Mouse (Mus musculus) frontal cortex, adult 2 months (tissue): ENCODE measurements at regions not wholly inside any gene's neighbourhood (a gene's known extent, or its start where the extent isn't known, plus 50 kb on each side); places are given as distances from the start of the nearest gene placed in this dataset.
A peak's percentile ranks its signal among the peaks of the same experiment; 100 is the strongest.
"Not testable (repeated sequence)": the region's sequence is repeated elsewhere in the genome, so short reads cannot be mapped to it uniquely, and the experiment has no call there.

Experiments
- DNase-seq, 2 experiments: peaks; one replicate each; pipeline ENCODE4 v3.0.0; 2022; ENCODE audit warnings: low spot score in 1 of 2; ENCODE audit errors: extremely low spot score in 1 of 2

DNA sequence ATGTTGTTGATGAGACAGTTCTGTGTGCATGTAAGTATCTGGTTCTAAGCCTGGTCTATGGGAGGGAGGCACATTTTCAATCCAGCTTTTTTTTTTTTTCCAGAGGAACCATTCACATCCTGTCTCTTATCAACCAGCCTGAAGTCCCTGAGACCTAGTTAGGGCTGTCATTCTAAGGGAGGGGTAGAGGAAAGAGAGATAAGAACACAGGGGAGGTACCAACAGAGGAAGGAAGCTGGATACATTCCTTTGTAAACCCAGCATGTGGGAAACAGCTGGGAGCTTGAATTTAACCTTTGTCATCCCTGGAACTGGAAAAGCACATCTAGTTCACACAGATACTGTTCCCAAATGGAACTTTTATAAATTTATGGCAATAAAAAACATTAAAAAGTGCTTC, 351.0 kb upstream of the Adamts5 start:
- DNase-seq: no peak

- no peak for DNase-seq
Observed at GRCm38 (mm10) chr16:86250021-86250420, 348.4 kb upstream of the Adamts5 start.

- DNase-seq: no peak
Observed at GRCm38 (mm10) chr16:86244191-86244590, 342.6 kb upstream of the Adamts5 start.

DNA sequence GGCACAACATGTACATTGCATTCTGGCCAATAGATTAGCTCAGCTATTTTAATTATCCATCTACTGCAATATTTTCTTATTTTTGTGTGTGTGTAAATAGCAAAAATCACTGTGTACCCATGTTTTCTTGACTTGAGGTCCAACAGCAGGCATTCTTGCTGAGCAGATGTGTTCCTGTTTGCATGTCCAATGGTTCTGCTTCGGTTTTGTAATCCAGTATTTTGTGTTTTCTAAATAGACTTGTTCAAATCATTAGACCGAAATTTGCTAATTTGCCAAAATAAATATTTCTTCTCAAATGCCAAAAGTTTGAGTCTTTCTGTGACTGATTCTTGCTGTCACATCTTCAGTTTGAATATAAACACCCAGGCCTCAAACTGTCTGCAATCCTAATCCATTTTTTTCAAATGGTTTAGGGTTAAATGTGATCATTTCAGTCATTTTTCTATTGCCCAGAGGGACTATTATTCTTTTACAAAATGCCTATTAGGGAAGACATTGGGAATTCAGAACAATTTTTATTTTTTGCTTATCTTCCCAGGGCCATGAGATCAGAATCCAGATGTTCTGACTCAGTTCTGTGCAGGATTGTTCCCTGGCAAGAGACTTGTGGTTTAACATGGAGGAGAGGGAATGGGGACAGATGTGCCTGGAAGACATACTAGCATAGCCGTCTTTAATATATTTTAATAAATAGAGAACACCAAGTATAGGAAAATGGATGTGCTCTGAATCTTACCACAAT, 341.3 kb upstream of the Adamts5 start:
- no peak for DNase-seq

DNA sequence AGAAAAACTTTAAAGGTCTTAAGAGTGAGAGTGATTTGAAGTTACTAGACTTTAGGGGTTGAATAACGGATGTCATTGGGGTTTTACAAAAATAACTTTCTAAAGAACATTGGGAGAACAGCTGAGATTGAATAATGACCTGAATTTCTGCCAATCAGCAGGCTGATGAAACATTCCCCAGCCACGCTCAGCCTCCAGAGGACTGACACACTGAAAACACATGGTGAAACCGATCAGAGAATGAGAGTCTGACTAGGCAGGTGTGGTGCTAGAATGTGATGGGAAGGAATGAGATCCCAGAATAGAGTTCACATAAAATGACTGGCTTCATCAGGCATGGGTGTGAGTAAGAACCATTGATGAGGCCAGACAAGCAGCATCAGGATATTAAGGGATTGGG, 321.4 kb upstream of the Adamts5 start:
- no peak for DNase-seq

DNA sequence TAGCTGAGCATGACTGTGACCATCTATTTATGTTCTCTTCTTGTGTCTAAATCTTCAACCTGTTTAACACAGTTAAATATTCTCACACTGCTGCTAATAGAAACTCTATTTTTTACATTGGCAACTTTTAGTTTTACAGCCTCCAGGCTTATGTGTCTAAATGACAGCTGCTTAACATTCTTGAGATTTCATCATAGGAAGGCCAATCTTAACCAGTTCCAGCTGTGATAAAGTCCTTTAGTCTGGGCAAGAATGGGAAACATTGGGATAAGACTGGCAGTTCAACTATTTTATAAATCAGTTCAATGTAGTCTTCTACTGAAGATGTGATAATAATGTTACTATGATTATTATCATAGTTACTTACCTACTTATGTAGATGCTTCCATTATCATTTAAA, 308.9 kb upstream of the Adamts5 start:
- DNase-seq: no peak

DNA sequence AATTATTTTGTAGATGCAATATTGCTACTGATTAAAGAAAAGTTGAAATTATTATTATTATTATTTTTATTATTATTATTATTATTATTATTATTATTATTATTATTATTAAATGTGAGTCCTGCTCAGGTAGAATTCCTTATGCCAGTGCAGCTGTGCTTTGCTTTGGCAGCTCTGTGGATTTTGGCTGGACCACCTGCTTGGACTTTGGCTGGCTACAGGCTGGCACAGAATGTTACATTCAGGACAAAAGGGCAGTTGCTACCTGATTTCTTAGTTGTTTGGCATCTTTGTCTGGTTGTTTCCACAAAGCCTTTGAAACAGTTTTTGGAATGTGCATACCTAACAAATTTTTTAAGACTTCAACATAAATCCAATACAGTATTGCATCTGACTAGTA, 307.7 kb upstream of the Adamts5 start:
- DNase-seq: no peak

GRCm38 (mm10) chr16:86189874-86190273, 288.2 kb upstream of the Adamts5 start:
- peak in 1 of 2 experiments; percentile 13 for DNase-seq

GRCm38 (mm10) chr16:86188966-86189365, 287.3 kb upstream of the Adamts5 start:
- DNase-seq: no peak

DNA sequence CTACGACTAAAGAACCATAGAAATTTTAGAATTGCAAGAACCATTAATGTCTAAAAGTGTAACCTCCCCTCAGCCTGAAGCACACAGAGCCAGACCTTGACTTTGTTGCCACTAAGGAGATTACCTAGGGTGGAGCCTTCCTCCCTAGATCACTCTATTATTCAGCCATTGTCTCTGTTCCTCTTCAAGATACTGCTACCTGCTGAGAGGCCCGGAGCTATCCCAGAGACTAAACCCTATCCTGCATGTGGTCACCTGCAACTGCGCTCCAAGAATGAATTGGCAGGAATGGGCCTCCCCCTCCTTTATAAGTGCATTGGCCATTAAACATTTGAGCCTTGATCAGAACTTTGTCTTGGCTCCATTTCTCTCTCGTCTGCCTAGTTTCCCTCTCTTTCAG, 286.0 kb upstream of the Adamts5 start:
- not testable (repeated sequence) for DNase-seq

- DNase-seq: no peak
Observed at GRCm38 (mm10) chr16:86159021-86159815, 257.6 kb upstream of the Adamts5 start.

- DNase-seq: no peak
Observed at GRCm38 (mm10) chr16:86138171-86138570, 236.5 kb upstream of the Adamts5 start.

DNA sequence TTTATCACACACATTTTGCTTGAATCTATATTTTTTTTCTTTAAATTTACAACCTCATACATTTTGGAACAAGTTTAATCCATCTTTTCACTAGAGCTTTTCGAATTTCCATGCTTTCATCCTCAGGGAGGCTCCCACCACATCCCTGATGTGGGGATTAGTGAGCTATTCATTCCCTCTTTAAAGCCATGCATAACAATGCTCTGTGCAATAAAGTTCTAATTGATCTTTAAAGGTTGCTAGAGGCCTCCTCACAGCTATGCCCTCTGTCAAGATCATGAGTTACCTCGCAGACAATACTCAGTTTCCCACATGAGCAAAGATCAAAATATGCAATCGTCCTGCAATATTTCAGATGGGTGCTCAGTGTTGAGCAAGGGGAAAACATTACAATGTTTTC, 234.5 kb upstream of the Adamts5 start:
- DNase-seq: no peak

- DNase-seq: no peak
Observed at GRCm38 (mm10) chr16:86127391-86127790, 225.8 kb upstream of the Adamts5 start.

GRCm38 (mm10) chr16:86124182-86124581, 222.6 kb upstream of the Adamts5 start:
- DNase-seq: no peak

- DNase-seq: no peak
Observed at GRCm38 (mm10) chr16:86122936-86123335, 221.3 kb upstream of the Adamts5 start.

GRCm38 (mm10) chr16:86117959-86118358, 216.3 kb upstream of the Adamts5 start:
- DNase-seq: no peak

DNA sequence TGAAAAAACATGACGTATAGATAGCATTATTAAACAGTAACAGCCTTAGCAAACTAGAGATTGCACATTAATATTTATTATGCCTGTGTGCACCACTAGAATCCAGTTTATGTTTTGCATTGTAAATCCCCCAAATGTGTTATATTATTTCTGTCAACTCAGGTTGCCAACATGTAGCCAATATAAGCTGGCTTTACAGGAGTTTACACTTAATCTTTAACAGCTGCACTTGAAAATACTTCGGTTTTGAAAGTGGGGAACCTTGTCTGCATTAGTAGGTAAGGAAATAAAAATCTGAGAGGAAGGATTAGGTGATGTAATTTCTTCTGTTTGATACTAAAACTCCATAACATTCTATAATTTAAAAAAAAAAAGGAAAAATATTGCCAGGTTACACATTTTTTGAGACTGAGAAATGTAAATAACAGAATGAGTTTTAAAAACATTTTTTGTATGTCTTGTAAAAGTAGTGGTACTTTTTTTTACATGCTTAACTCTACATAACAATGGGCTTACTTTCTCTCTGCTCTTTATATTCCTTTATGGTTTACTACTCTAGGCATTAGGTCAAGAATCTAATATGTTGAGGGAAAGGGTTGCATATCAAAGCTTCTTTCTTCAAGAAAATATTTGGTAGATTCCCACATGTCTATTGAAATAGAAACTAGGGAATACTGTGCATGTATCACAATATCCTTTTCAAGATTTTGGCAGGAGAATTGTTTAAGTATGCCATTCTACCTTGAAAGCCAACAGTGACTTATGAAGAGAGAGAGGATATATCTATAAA, 214.2 kb upstream of the Adamts5 start:
- DNase-seq: no peak

DNA sequence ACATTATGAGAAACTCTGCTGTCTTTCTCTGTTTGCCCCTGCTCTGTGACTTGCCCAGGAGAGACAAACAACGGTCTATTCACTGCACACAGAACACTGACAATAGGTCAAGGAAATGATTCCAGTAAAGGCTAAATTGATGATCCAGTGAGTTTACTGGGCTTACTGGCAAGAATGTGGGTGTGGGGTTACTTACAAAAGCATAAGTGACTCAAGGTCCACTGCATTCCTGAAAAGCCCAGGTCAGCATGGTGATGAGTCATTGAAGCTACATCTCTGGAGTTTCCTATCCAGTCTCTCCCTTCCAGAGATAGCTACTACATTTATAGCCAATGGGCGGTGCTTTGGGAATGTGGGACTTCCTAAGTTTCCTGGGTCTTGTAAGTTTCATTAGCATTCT, 192.8 kb upstream of the Adamts5 start:
- DNase-seq: no peak

DNA sequence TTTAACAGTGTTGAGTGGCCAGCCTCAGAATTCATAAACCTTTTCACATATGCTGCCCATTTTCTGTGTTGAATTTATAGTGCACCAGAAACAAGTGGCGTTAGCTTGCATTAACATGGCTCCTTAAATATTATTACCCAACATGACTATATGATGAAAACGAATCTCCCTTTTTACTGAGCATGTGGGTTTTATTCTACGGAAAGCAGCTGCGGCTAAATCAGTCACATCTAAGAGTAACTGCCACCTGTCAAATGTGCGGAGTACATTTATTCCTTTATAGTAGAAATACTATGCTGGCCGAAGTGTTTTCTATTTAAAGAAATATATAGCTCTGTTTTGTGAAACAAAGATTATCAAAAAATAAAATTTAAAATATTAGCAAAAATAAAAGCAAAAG, 188.5 kb upstream of the Adamts5 start:
- DNase-seq: no peak

GRCm38 (mm10) chr16:86087421-86087820, 185.8 kb upstream of the Adamts5 start:
- DNase-seq: no peak
